Mouse (Mus musculus) heart, embryonic 15.5 days (tissue): ENCODE measurements around the gene Pygm. TPM values are rescaled to one million over a fixed set of nuclear protein-coding genes. Genes with fewer than 3 reads are reported as not detected.
A peak's percentile ranks its signal among the peaks of the same experiment; 100 is the strongest.

Experiments used
- ATAC-seq: fragments of 200-750 bp; cut with Nextera tagmentation; replicated peaks from 2 replicates; pipeline ENCODE4 v1.8.0; 2017; ENCODE audit warnings: low read depth, moderate TSS enrichment; ENCODE audit not compliant: insufficient number of reproducible peaks, insufficient read depth, low FRiP score
- H3K27ac ChIP-seq: fragments of 300-500 bp; sonication (generic); 2 replicates; pipeline ENCODE4 v1.5.1; 2015; ENCODE audit warnings: mild to moderate bottlenecking, inconsistent platforms
- H3K27me3 ChIP-seq: fragments of 300-500 bp; sonication (generic); 2 replicates; pipeline ENCODE4 v1.6.1; 2015; ENCODE audit warnings: inconsistent platforms
- H3K36me3 ChIP-seq: fragments of 300-500 bp; sonication (generic); 2 replicates; pipeline ENCODE4 v1.6.1; 2015; ENCODE audit warnings: mild to moderate bottlenecking, inconsistent platforms
- H3K4me1 ChIP-seq: fragments of 300-500 bp; sonication (generic); replicated peaks from 2 replicates; pipeline ENCODE4 v1.6.1; 2015; ENCODE audit warnings: inconsistent platforms
- H3K4me2 ChIP-seq: fragments of 300-500 bp; sonication (generic); 2 replicates; pipeline ENCODE4 v1.6.1; 2015; ENCODE audit warnings: inconsistent platforms, mild to moderate bottlenecking, moderate library complexity
- H3K4me3 ChIP-seq: fragments of 300-500 bp; sonication (generic); 2 replicates; pipeline ENCODE4 v1.5.1; 2015; ENCODE audit warnings: mild to moderate bottlenecking, inconsistent platforms
- H3K9ac ChIP-seq: fragments of 300-500 bp; sonication (generic); 2 replicates; pipeline ENCODE4 v1.6.1; 2015; ENCODE audit warnings: mild to moderate bottlenecking, inconsistent platforms
- H3K9me3 ChIP-seq: fragments of 300-500 bp; sonication (generic); replicated peaks from 2 replicates; pipeline ENCODE4 v1.6.1; 2016; ENCODE audit warnings: inconsistent platforms
- WGBS: fragments of 180-500 bp; shearing (Covaris S2); methylation state at CpG from one replicate; pipeline ENCODE4 v1.1.7; 2015; ENCODE audit warnings: mixed read lengths; 5-methylcytosine and 5-hydroxymethylcytosine counted together
- polyA plus RNA-seq: library from polyadenylated mRNA; unstranded; fragments of >200 nt; fragmentation: Nextera tagmentation; extraction: Ambion mirVana; gene quantifications from 2 replicates; pipeline ENCODE4 v1.2.1, GENCODE M21; 2015

Pygm gene
- polyA plus RNA-seq, 1 experiment from 2014 or later, result 297 TPM

GRCm38 (mm10) chr19:6342276-6342933 lies 41.8 kb upstream of the Pygm start:
- no peak for ATAC-seq
- Histone ChIP-seq H3K4me1 (peaks cover 44% of the 10 kb centered on the region), H3K27ac (0 out of 2 replicates have a peak overlapping the region, but pooled peaks have one; percentile 15), H3K4me3 (peak overlapping the region; percentile 86), H3K4me2 (peak overlapping the region; percentile 98), H3K27me3 (no peaks in the 10 kb centered on the region), H3K36me3 (peaks cover 49% of the 10 kb centered on the region), H3K9me3 (no peaks in the 10 kb centered on the region), H3K9ac (peak overlapping the region; percentile 79; the same call in 1 of the 2 replicates)
- 69% methylated on average over 5 of the region's 5 CpGs for WGBS

- no peak for ATAC-seq
- Histone ChIP-seq H3K27me3 (no peaks in the 10 kb centered on the region), H3K36me3 (peaks cover 41% of the 10 kb centered on the region), H3K9ac (no peak overlapping the region), H3K4me1 (peaks cover 44% of the 10 kb centered on the region), H3K9me3 (no peaks in the 10 kb centered on the region), H3K4me2 (no peak overlapping the region), H3K4me3 (no peak overlapping the region), H3K27ac (no peak overlapping the region)
- WGBS, result 80% methylated on average over 19 of the region's 19 CpGs
Measured at GRCm38 (mm10) chr19:6343066-6343925, 40.9 kb upstream of the Pygm start.

- Histone ChIP-seq H3K9me3 (no peaks in the 10 kb centered on the region), H3K36me3 (peaks cover 34% of the 10 kb centered on the region), H3K9ac (no peak overlapping the region), H3K4me2 (no peak overlapping the region), H3K4me3 (no peak overlapping the region), H3K27me3 (no peaks in the 10 kb centered on the region), H3K27ac (no peak overlapping the region), H3K4me1 (peaks cover 50% of the 10 kb centered on the region)
- ATAC-seq, result no peak
- 79% methylated on average over 5 of the region's 5 CpGs for WGBS
Measured at GRCm38 (mm10) chr19:6343996-6344395, 40.2 kb upstream of the Pygm start.

- H3K9me3 ChIP-seq, result no peaks in the 10 kb centered on the region
- no peaks in the 10 kb centered on the region for H3K27me3 ChIP-seq
- no peak for ATAC-seq
- no peak overlapping the region for H3K4me2 ChIP-seq
- no peak overlapping the region for H3K27ac ChIP-seq
- H3K9ac ChIP-seq, result no peak overlapping the region
- H3K4me3 ChIP-seq, result no peak overlapping the region
- peaks cover 44% of the 10 kb centered on the region for H3K4me1 ChIP-seq
- H3K36me3 ChIP-seq, result peaks cover 21% of the 10 kb centered on the region
- 83% methylated on average over 5 of the region's 5 CpGs for WGBS
Measured at GRCm38 (mm10) chr19:6346023-6346422, 38.2 kb upstream of the Pygm start.

- Histone ChIP-seq H3K27ac (no peak overlapping the region), H3K4me1 (peaks cover 45% of the 10 kb centered on the region), H3K36me3 (peaks cover 21% of the 10 kb centered on the region)
Measured at GRCm38 (mm10) chr19:6346661-6347060, 37.5 kb upstream of the Pygm start.

GRCm38 (mm10) chr19:6347615-6348014 lies 36.6 kb upstream of the Pygm start:
- Histone ChIP-seq H3K4me3 (no peak overlapping the region), H3K27me3 (no peaks in the 10 kb centered on the region), H3K27ac (no peak overlapping the region), H3K9me3 (no peaks in the 10 kb centered on the region), H3K9ac (no peak overlapping the region), H3K36me3 (peaks cover 21% of the 10 kb centered on the region), H3K4me2 (no peak overlapping the region), H3K4me1 (peaks cover 37% of the 10 kb centered on the region)
- ATAC-seq, result no peak
- WGBS, result 92% methylated on average over 4 of the region's 4 CpGs

More at GRCm38 (mm10) chr19:6346661-6347060, 37.5 kb upstream of the Pygm start:
- no peak overlapping the region for H3K4me2 ChIP-seq
- no peak for ATAC-seq
- H3K9ac ChIP-seq, result no peak overlapping the region
- WGBS, result 74% methylated on average over 10 of the region's 10 CpGs
- no peaks in the 10 kb centered on the region for H3K27me3 ChIP-seq
- no peaks in the 10 kb centered on the region for H3K9me3 ChIP-seq
- no peak overlapping the region for H3K4me3 ChIP-seq

GRCm38 (mm10) chr19:6348717-6349116 lies 35.5 kb upstream of the Pygm start:
- H3K4me3 ChIP-seq, result no peak overlapping the region
- H3K4me2 ChIP-seq, result no peak overlapping the region
- H3K9ac ChIP-seq, result 0 out of 2 replicates have a peak overlapping the region, but pooled peaks have one; percentile 8
- H3K4me1 ChIP-seq, result peaks cover 30% of the 10 kb centered on the region
- peaks cover 21% of the 10 kb centered on the region for H3K36me3 ChIP-seq
- WGBS, result 38% methylated on average over 9 of the region's 9 CpGs
- peak overlapping the region; percentile 59 for H3K27ac ChIP-seq
- H3K9me3 ChIP-seq, result no peaks in the 10 kb centered on the region
- H3K27me3 ChIP-seq, result no peaks in the 10 kb centered on the region
- no peak for ATAC-seq

GRCm38 (mm10) chr19:6349215-6349983 lies 34.8 kb upstream of the Pygm start:
- no peaks in the 10 kb centered on the region for H3K9me3 ChIP-seq
- peaks cover 21% of the 10 kb centered on the region for H3K36me3 ChIP-seq
- H3K4me2 ChIP-seq, result no peak overlapping the region
- 0 out of 2 replicates have a peak overlapping the region, but pooled peaks have one; percentile 8 for H3K9ac ChIP-seq
- WGBS, result 38% methylated on average over 14 of the region's 14 CpGs
- peak; percentile 37 for ATAC-seq
- H3K4me1 ChIP-seq, result peaks cover 30% of the 10 kb centered on the region
- no peaks in the 10 kb centered on the region for H3K27me3 ChIP-seq
- H3K4me3 ChIP-seq, result no peak overlapping the region
- peak overlapping the region; percentile 59 for H3K27ac ChIP-seq

GRCm38 (mm10) chr19:6351431-6352106 lies 32.6 kb upstream of the Pygm start:
- Histone ChIP-seq H3K27ac (no peak overlapping the region), H3K9me3 (no peaks in the 10 kb centered on the region), H3K4me1 (peaks cover 23% of the 10 kb centered on the region), H3K27me3 (no peaks in the 10 kb centered on the region), H3K4me3 (no peak overlapping the region), H3K9ac (no peak overlapping the region), H3K36me3 (peaks cover 7% of the 10 kb centered on the region; the same call in 1 of the 2 replicates), H3K4me2 (no peak overlapping the region)
- ATAC-seq, result no peak
- WGBS, result 55% methylated on average over 14 of the region's 14 CpGs

GRCm38 (mm10) chr19:6352107-6352505 lies 32.1 kb upstream of the Pygm start:
- Histone ChIP-seq H3K4me1 (peaks cover 23% of the 10 kb centered on the region), H3K27ac (no peak overlapping the region), H3K4me2 (no peak overlapping the region), H3K27me3 (no peaks in the 10 kb centered on the region), H3K36me3 (0 out of 2 replicates have a peak, but pooled peaks cover 4% of the 10 kb centered on the region), H3K9me3 (no peaks in the 10 kb centered on the region), H3K4me3 (no peak overlapping the region), H3K9ac (no peak overlapping the region)
- no peak for ATAC-seq
- WGBS, result 76% methylated on average over 2 of the region's 2 CpGs
